Mouse (Mus musculus) heart, embryonic 14.5 days (tissue): Measurements from ENCODE around the gene Tenm2. TPM values are rescaled to one million over a fixed set of nuclear protein-coding genes. Genes with fewer than 3 reads are reported as not detected.

Experiments
- ATAC-seq: fragments of 200-750 bp; cut with Nextera tagmentation; 2 replicates; pipeline ENCODE4 v1.8.0; 2017; ENCODE audit warnings: low read depth, moderate TSS enrichment; ENCODE audit not compliant: insufficient number of reproducible peaks, insufficient read depth, low FRiP score
- H3K27ac ChIP-seq, 2 experiments: fragments of 200-500 bp in 1 of 2; fragments of 300-500 bp in 1 of 2; sonication (generic) in 1 of 2; replicated peaks in 1 of 2; 2 replicates each; pipeline ENCODE4 v1.5.1; 2012 to 2014; ENCODE audit warnings: low read depth in 2 of 2, low read length in 2 of 2, control low read depth in 1 of 2, mild to moderate bottlenecking in 1 of 2, mixed read lengths in 1 of 2; ENCODE audit not compliant: control insufficient read depth in 1 of 2, insufficient read depth in 1 of 2
- H3K27me3 ChIP-seq: fragments of 300-500 bp; sonication (generic); 2 replicates; pipeline ENCODE4 v1.6.1; 2014; ENCODE audit warnings: mild to moderate bottlenecking, low read length, control low read depth; ENCODE audit not compliant: control insufficient read depth, insufficient read depth
- H3K36me3 ChIP-seq: fragments of 300-500 bp; sonication (generic); 2 replicates; pipeline ENCODE4 v1.6.1; 2014; ENCODE audit warnings: mild to moderate bottlenecking, control low read depth, low read length, mixed read lengths; ENCODE audit not compliant: control insufficient read depth, insufficient read depth
- H3K4me1 ChIP-seq, 2 experiments: fragments of 200-500 bp in 1 of 2; fragments of 300-500 bp in 1 of 2; sonication (generic) in 1 of 2; 2 replicates each; pipeline ENCODE4 v1.6.1; 2012 to 2014; ENCODE audit warnings: low read length in 2 of 2, control low read depth in 1 of 2, mixed read lengths in 1 of 2; ENCODE audit not compliant: control insufficient read depth in 2 of 2, insufficient read depth in 2 of 2
- H3K4me2 ChIP-seq: fragments of 300-500 bp; sonication (generic); 2 replicates; pipeline ENCODE4 v1.6.1; 2014; ENCODE audit warnings: mild to moderate bottlenecking, low read length
- H3K4me3 ChIP-seq, 2 experiments: fragments of 200-500 bp in 1 of 2; fragments of 300-500 bp in 1 of 2; sonication (generic) in 1 of 2; 2 replicates each; pipeline ENCODE4 v1.5.1; 2012 to 2014; ENCODE audit warnings: low read length in 2 of 2, mild to moderate bottlenecking in 2 of 2, control low read depth in 1 of 2, low read depth in 1 of 2, moderate library complexity in 1 of 2; ENCODE audit not compliant: control insufficient read depth in 1 of 2, insufficient read depth in 1 of 2
- H3K9ac ChIP-seq: fragments of 300-500 bp; sonication (generic); 2 replicates; pipeline ENCODE4 v1.6.1; 2014; ENCODE audit warnings: mild to moderate bottlenecking, low read length
- H3K9me3 ChIP-seq: fragments of 300-500 bp; sonication (generic); 2 replicates; pipeline ENCODE4 v1.6.1; 2016; ENCODE audit warnings: low read length, control low read depth; ENCODE audit not compliant: control insufficient read depth
- WGBS: fragments of 180-500 bp; shearing (Covaris S2); extraction: QIAGEN DNeasy Blood & Tissue Kit; methylation state at CpG from one replicate; pipeline ENCODE4 v1.1.7; 2014; 5-methylcytosine and 5-hydroxymethylcytosine counted together
- polyA plus RNA-seq: library from polyadenylated mRNA; unstranded; fragments of >200 nt; fragmentation: Nextera tagmentation; extraction: Ambion mirVana; gene quantifications from 2 replicates; pipeline ENCODE4 v1.2.1, GENCODE M21; 2014

Tenm2 gene
- polyA plus RNA-seq, 1 experiment from 2014 or later, result 0.96 TPM

- 34% methylated on average over 16 of the region's 16 CpGs for WGBS
- Histone ChIP-seq H3K4me3 (peak overlapping the region; percentile 21 to 53; a peak in 3 of 4 replicates), H3K27me3 (no peaks in the 10 kb centered on the region), H3K9ac (peak overlapping the region; percentile 75), H3K4me1 (peaks cover 4 to 8% of the 10 kb centered on the region in 2 experiments; a peak in 3 of 4 replicates), H3K27ac (no peak overlapping the region), H3K36me3 (no peaks in the 10 kb centered on the region), H3K9me3 (no peaks in the 10 kb centered on the region), H3K4me2 (peak overlapping the region; percentile 75)
- ATAC-seq, result no peak
Observed at GRCm38 (mm10) chr11:36676446-36677284, 559.1 kb downstream of the Tenm2 start.

- Histone ChIP-seq H3K9me3 (no peaks in the 10 kb centered on the region), H3K36me3 (no peaks in the 10 kb centered on the region), H3K4me3 (no peak overlapping the region), H3K9ac (no peak overlapping the region), H3K4me1 (peaks cover 2 to 8% of the 10 kb centered on the region in 2 experiments; a peak in 3 of 4 replicates), H3K27ac (no peak overlapping the region), H3K4me2 (no peak overlapping the region), H3K27me3 (no peaks in the 10 kb centered on the region)
- 82% methylated on average over 4 of the region's 4 CpGs for WGBS
- no peak for ATAC-seq
Observed at GRCm38 (mm10) chr11:36674902-36675422, 560.8 kb downstream of the Tenm2 start.

GRCm38 (mm10) chr11:36674141-36674540 is 561.6 kb downstream of the Tenm2 start:
- WGBS, result 59% methylated on average over 5 of the region's 5 CpGs
- Histone ChIP-seq H3K27ac (no peak overlapping the region), H3K4me3 (no peak overlapping the region), H3K4me2 (no peak overlapping the region), H3K27me3 (no peaks in the 10 kb centered on the region), H3K9ac (no peak overlapping the region), H3K36me3 (no peaks in the 10 kb centered on the region), H3K4me1 (peaks cover 2 to 8% of the 10 kb centered on the region in 2 experiments; a peak in 3 of 4 replicates), H3K9me3 (no peaks in the 10 kb centered on the region)
- no peak for ATAC-seq

- no peak overlapping the region for H3K9ac ChIP-seq
- no peaks in the 10 kb centered on the region for H3K27me3 ChIP-seq
- H3K9me3 ChIP-seq, result no peaks in the 10 kb centered on the region
- ATAC-seq, result no peak
- no peaks in the 10 kb centered on the region for H3K36me3 ChIP-seq
- H3K4me1 ChIP-seq, result peaks cover 0 to 2% of the 10 kb centered on the region in 2 experiments; a peak in 2 of 4 replicates
- 78% methylated on average over 9 of the region's 9 CpGs for WGBS
- H3K4me2 ChIP-seq, result no peak overlapping the region
- H3K27ac ChIP-seq, result no peak overlapping the region
- no peak overlapping the region for H3K4me3 ChIP-seq
Observed at GRCm38 (mm10) chr11:36671196-36671595, 564.6 kb downstream of the Tenm2 start.

GRCm38 (mm10) chr11:36664026-36664425 is 571.7 kb downstream of the Tenm2 start:
- no peak overlapping the region for H3K9ac ChIP-seq
- WGBS, result 97% methylated on average over 1 of the region's 1 CpGs
- no peaks in the 10 kb centered on the region for H3K9me3 ChIP-seq
- H3K4me3 ChIP-seq, result no peak overlapping the region
- H3K36me3 ChIP-seq, result no peaks in the 10 kb centered on the region
- no peak overlapping the region for H3K4me2 ChIP-seq
- H3K4me1 ChIP-seq, result no peaks in the 10 kb centered on the region
- no peak overlapping the region for H3K27ac ChIP-seq
- H3K27me3 ChIP-seq, result no peaks in the 10 kb centered on the region
- ATAC-seq, result no peak

GRCm38 (mm10) chr11:36663571-36663970 is 572.2 kb downstream of the Tenm2 start:
- Histone ChIP-seq H3K9ac (no peak overlapping the region), H3K27me3 (no peaks in the 10 kb centered on the region), H3K36me3 (no peaks in the 10 kb centered on the region), H3K27ac (no peak overlapping the region), H3K4me3 (no peak overlapping the region), H3K9me3 (no peaks in the 10 kb centered on the region), H3K4me2 (no peak overlapping the region), H3K4me1 (no peaks in the 10 kb centered on the region)
- WGBS, result 64% methylated on average over 3 of the region's 3 CpGs
- no peak for ATAC-seq

GRCm38 (mm10) chr11:36653656-36654323 is 582.0 kb downstream of the Tenm2 start:
- ATAC-seq, result no peak
- no peaks in the 10 kb centered on the region for H3K27me3 ChIP-seq
- H3K4me3 ChIP-seq, result no peak overlapping the region
- 82% methylated on average over 9 of the region's 9 CpGs for WGBS
- no peak overlapping the region for H3K4me2 ChIP-seq
- no peaks in the 10 kb centered on the region for H3K36me3 ChIP-seq
- peaks cover 0 to 3% of the 10 kb centered on the region in 2 experiments; a peak in 2 of 4 replicates for H3K4me1 ChIP-seq
- no peaks in the 10 kb centered on the region for H3K9me3 ChIP-seq
- H3K27ac ChIP-seq, result no peak overlapping the region
- no peak overlapping the region for H3K9ac ChIP-seq
